Mouse (Mus musculus) testis, adult 2 months (tissue): ENCODE measurements around the gene Casd1.

Experiments
- CTCF ChIP-seq: fragments of 200-500 bp; IDR thresholded peaks from 2 replicates; pipeline ENCODE4 v1.5.1; 2012; ENCODE audit warnings: low read depth, mild to moderate bottlenecking, inconsistent platforms, low read length, moderate library complexity; ENCODE audit not compliant: control insufficient read depth, insufficient read depth, insufficient replicate concordance
- POLR2A ChIP-seq: fragments of 200-500 bp; IDR thresholded peaks from 2 replicates; pipeline ENCODE4 v1.6.1; 2012; ENCODE audit warnings: low read depth, mild to moderate bottlenecking, inconsistent platforms, low read length, moderate library complexity; ENCODE audit not compliant: control insufficient read depth

DNA sequence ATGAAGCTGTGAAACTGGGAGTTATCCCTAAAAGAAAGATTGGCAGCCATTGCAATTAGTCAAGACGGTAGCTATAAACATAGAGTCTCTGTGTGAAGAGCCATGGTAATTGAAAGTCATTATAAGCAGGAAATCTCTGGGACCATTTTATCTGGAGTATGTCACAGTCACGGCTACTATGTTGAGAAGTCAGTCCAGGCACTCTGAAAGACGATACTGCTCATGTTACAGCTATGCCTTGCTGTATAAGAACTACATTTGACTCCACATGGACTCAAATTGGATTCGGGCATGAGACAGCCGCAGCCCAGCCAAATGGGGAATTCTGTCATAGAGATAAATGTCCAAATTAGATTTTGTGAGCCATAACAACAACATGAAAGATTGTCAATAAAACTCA lies 37.2 kb upstream of the Casd1 start:
- no peak for TF ChIP-seq CTCF
- TF ChIP-seq POLR2A, result no peak
